Mouse (Mus musculus): ENCODE measurements around the gene Cdk1.

Gene Cdk1

GRCm38 (mm10) chr10:69305600-69305999 lies 47.1 kb downstream of the Cdk1 start:
- DNase-seq, result no peak

GRCm38 (mm10) chr10:69304819-69305218 lies 47.9 kb downstream of the Cdk1 start:
- no peak for DNase-seq

- DNase-seq, result no peak
Measured at GRCm38 (mm10) chr10:69302667-69303066, 50.1 kb downstream of the Cdk1 start.

GRCm38 (mm10) chr10:69299985-69300384 lies 52.8 kb downstream of the Cdk1 start:
- DNase-seq, result no peak

- no peak for DNase-seq
Measured at GRCm38 (mm10) chr10:69295919-69296318, 56.8 kb downstream of the Cdk1 start.

GRCm38 (mm10) chr10:69290736-69291135 lies 62.0 kb downstream of the Cdk1 start:
- DNase-seq, result no peak

GRCm38 (mm10) chr10:69288720-69289119 lies 64.0 kb downstream of the Cdk1 start:
- DNase-seq, result no peak

GRCm38 (mm10) chr10:69288086-69288485 lies 64.7 kb downstream of the Cdk1 start:
- no peak for DNase-seq

GRCm38 (mm10) chr10:69286939-69287338 lies 65.8 kb downstream of the Cdk1 start:
- DNase-seq, result no peak

All from right cerebral cortex, adult 18-20 months (tissue).